Mouse (Mus musculus) heart, postnatal 0 days (tissue): ENCODE data around the gene Elobl. TPM values are rescaled to one million over a fixed set of nuclear protein-coding genes. Genes with fewer than 3 reads are reported as not detected.

Source experiments
- ATAC-seq: fragments of 200-750 bp; cut with Nextera tagmentation; 2 replicates; pipeline ENCODE4 v1.8.0; 2017; ENCODE audit warnings: low read depth, moderate number of reproducible peaks, moderate library complexity; ENCODE audit not compliant: insufficient read depth
- DNase-seq: peaks from one replicate; pipeline ENCODE4 v3.0.0-alpha.2; 2016; ENCODE audit warnings: low spot score
- H3K27ac ChIP-seq: fragments of 300-500 bp; sonication (generic); 2 replicates; pipeline ENCODE4 v1.5.1; 2014; ENCODE audit warnings: low read depth, mild to moderate bottlenecking
- H3K27me3 ChIP-seq: fragments of 300-500 bp; sonication (generic); 2 replicates; pipeline ENCODE4 v1.6.1; 2014; ENCODE audit warnings: low read length, mixed read lengths; ENCODE audit not compliant: control insufficient read depth, insufficient read depth
- H3K36me3 ChIP-seq: fragments of 300-500 bp; sonication (generic); replicated peaks from 2 replicates; pipeline ENCODE4 v1.6.1; 2014; ENCODE audit warnings: low read length, mixed read lengths; ENCODE audit not compliant: control insufficient read depth, insufficient read depth
- H3K4me1 ChIP-seq: fragments of 300-500 bp; sonication (generic); 2 replicates; pipeline ENCODE4 v1.6.1; 2014; ENCODE audit warnings: antibody characterized with exemption; ENCODE audit not compliant: control insufficient read depth, insufficient read depth
- H3K4me2 ChIP-seq: fragments of 300-500 bp; sonication (generic); 2 replicates; pipeline ENCODE4 v1.6.1; 2014; ENCODE audit warnings: low read depth, mild to moderate bottlenecking, low read length, moderate library complexity
- H3K4me3 ChIP-seq: fragments of 300-500 bp; sonication (generic); 2 replicates; pipeline ENCODE4 v1.5.1; 2014; ENCODE audit warnings: low read depth, low read length
- H3K9ac ChIP-seq: fragments of 300-500 bp; sonication (generic); replicated peaks from 2 replicates; pipeline ENCODE4 v1.6.1; 2014; ENCODE audit warnings: low read depth, low read length, mixed read lengths
- H3K9me3 ChIP-seq: fragments of 300-500 bp; sonication (generic); replicated peaks from 2 replicates; pipeline ENCODE4 v1.6.1; 2016; ENCODE audit warnings: low read length; ENCODE audit not compliant: control insufficient read depth
- CTCF ChIP-seq: IDR thresholded peaks from 2 replicates; pipeline ENCODE4 v1.5.1; 2016; ENCODE audit warnings: antibody characterized with exemption, control low read depth, low read depth
- EP300 ChIP-seq: IDR thresholded peaks from 2 replicates; pipeline ENCODE4 v1.6.1; 2016; ENCODE audit warnings: antibody characterized with exemption, low read depth
- WGBS: fragments of 180-500 bp; shearing (Covaris S2); extraction: QIAGEN DNeasy Blood & Tissue Kit; methylation state at CpG from one replicate; pipeline ENCODE4 v1.1.7; 2014; 5-methylcytosine and 5-hydroxymethylcytosine counted together
- polyA plus RNA-seq: library from polyadenylated mRNA; unstranded; fragments of >200 nt; fragmentation: Nextera tagmentation; extraction: Ambion mirVana; gene quantifications from 2 replicates; pipeline ENCODE4 v1.2.1, GENCODE M21; 2015
- total RNA-seq: library from RNA; depleted of rRNA; stranded (reverse); fragments of >200 nt; gene quantifications from 2 replicates; pipeline ENCODE4 v1.2.3, GENCODE M21; 2014; ENCODE audit warnings: low replicate concordance

The Elobl gene
- total and polyA plus RNA-seq, 2 experiments from 2014 or later = not detected

DNA sequence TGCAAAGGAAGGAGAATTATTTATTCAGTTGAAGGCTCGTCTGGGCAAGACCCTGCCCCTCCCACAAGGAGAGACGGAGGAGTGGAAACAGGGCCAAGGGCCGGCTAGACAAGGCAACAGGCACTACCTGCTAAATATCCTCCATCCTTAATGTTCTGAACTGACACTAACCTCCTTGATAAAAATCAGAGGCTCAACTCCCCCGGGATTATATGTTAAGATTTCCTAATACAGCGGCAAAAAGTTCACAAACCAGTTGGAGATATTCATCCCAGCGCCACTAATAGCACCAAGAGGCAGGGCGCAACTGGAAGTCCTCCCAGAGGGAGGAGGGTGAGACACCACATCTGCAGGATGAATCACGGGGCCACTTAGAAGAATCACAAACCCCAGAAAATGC, 17.8 kb downstream of the Elobl start:
- ATAC-seq (no peak), DNase-seq (no peak)
- no peak overlapping the region for H3K4me2 ChIP-seq
- no peaks in the 10 kb centered on the region for H3K4me1 ChIP-seq
- H3K9me3 ChIP-seq = no peaks in the 10 kb centered on the region
- no peak overlapping the region for H3K27ac ChIP-seq
- no peak overlapping the region for H3K9ac ChIP-seq
- no peak overlapping the region for H3K4me3 ChIP-seq
- 80% methylated on average over 8 of the region's 8 CpGs for WGBS
- no peaks in the 10 kb centered on the region for H3K27me3 ChIP-seq
- H3K36me3 ChIP-seq = peaks cover 23% of the 10 kb centered on the region
- no peak for TF ChIP-seq EP300

DNA sequence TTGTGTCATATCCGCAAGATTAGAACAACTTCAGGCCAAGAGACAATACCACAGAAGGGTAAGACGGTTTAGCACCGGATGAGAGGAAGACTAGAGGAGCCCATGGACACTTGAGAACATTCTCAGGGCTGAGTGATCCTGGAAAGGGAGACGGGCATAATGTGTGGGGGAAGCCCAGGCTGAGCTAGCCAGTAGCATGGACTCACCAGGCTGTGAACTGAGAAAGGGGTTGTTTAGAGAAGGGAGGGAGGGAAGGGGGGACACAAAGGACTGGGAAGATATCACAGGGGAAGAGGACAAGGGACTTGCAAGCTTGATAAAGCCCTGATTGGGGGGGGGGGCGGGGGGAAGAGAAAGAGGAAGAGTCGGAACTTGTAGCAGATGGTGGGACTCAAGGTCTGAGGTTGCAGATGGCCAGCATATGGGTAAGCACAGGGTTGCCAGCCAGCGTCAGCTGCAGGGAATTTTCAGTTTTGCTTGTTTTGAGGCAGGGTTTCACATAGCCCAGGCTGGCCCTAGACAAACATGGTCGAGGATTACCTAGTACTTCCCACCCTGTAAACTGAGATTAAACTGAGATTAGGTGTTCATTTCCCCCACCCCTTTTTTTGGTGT, 20.7 kb downstream of the Elobl start:
- ATAC-seq = no peak
- Histone ChIP-seq H3K4me2 (no peak overlapping the region), H3K4me3 (no peak overlapping the region), H3K9me3 (no peaks in the 10 kb centered on the region), H3K27ac (no peak overlapping the region), H3K27me3 (no peaks in the 10 kb centered on the region), H3K9ac (no peak overlapping the region), H3K4me1 (no peaks in the 10 kb centered on the region), H3K36me3 (peaks cover 31% of the 10 kb centered on the region)
- no peak for DNase-seq
- TF ChIP-seq EP300 = no peak
- TF ChIP-seq CTCF = no peak
- 73% methylated on average over 7 of the region's 8 CpGs for WGBS

DNA sequence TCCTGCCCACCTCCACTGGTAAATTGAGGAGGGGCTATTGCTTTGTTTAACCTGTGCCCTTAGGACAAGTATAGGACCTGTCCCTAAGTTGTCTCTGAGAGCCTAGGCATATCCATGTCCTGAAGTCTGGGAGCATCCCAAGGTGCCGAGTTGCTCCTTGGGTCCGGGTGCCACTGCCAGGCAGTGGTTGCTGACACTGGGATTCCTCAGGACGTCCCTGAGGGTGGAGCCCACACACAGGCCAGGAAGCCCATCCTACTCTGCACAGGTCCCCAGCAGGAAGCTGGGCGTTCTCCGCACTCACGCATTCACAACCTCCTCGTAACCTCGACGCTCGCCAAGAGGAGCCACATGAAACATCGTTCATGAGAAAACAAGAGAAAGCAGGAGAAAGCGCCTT, 25.2 kb downstream of the Elobl start:
- no peak overlapping the region for H3K4me2 ChIP-seq
- H3K27me3 ChIP-seq = no peaks in the 10 kb centered on the region
- ATAC-seq (no peak), DNase-seq (no peak)
- no peaks in the 10 kb centered on the region for H3K4me1 ChIP-seq
- no peaks in the 10 kb centered on the region for H3K9me3 ChIP-seq
- H3K4me3 ChIP-seq = no peak overlapping the region
- WGBS = 77% methylated on average over 12 of the region's 12 CpGs
- TF ChIP-seq CTCF (no peak), EP300 (no peak)
- H3K9ac ChIP-seq = no peak overlapping the region
- H3K36me3 ChIP-seq = peaks cover 26% of the 10 kb centered on the region
- no peak overlapping the region for H3K27ac ChIP-seq

DNA sequence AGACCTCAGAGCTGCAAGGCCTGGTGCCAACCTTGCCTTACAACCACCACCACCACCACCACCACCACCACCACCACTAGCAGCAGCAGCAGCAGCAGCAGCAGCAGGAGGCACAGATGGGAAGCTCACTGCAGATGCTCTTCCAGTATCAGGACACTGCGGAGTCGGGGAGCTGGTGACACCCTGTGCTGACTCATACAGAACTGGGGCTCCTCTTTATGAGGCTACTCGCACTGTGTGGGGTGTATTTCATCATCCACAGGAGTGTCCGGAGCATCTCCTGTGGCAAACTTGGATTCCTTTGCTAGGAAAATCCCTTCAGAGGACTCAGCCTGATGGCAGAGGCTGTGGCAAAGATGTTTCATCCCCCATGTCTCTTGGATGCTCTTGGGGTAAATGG, 27.1 kb downstream of the Elobl start:
- no peaks in the 10 kb centered on the region for H3K27me3 ChIP-seq
- no peak overlapping the region for H3K4me3 ChIP-seq
- 86% methylated on average over 4 of the region's 4 CpGs for WGBS
- no peaks in the 10 kb centered on the region for H3K4me1 ChIP-seq
- no peak overlapping the region for H3K4me2 ChIP-seq
- ATAC-seq (no peak), DNase-seq (no peak)
- H3K9me3 ChIP-seq = no peaks in the 10 kb centered on the region
- H3K27ac ChIP-seq = no peak overlapping the region
- H3K36me3 ChIP-seq = peaks cover 24% of the 10 kb centered on the region; the same call in 1 of the 2 replicates
- TF ChIP-seq CTCF = no peak
- TF ChIP-seq EP300 = no peak
- no peak overlapping the region for H3K9ac ChIP-seq

DNA sequence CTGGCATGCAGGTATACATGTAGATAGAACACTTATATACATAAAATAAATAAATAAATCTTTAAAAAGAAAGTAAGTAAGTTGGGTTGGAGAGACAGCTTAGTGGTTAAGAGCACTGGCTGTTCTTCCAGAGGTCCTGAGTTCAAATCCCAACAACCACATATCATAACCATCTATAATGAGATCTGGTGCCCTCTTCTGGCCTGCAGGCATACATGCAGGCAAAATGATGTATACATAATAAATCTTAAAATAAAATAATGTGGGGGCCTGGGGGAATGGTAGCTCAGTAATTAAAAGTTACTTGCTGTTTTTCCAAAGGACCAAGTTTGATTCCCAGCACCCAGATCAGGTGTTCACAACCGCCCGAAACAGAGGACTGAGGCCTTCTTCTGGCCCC, 28.0 kb downstream of the Elobl start:
- Histone ChIP-seq H3K4me3 (no peak overlapping the region), H3K9me3 (no peaks in the 10 kb centered on the region), H3K27me3 (no peaks in the 10 kb centered on the region), H3K4me2 (no peak overlapping the region), H3K4me1 (no peaks in the 10 kb centered on the region), H3K9ac (no peak overlapping the region), H3K27ac (no peak overlapping the region), H3K36me3 (peaks cover 15% of the 10 kb centered on the region)
- no peak for ATAC-seq
- 97% methylated on average over 2 of the region's 2 CpGs for WGBS
- TF ChIP-seq CTCF = peak; percentile 15; the same call in 1 of the 2 replicates
- no peak for TF ChIP-seq EP300
- DNase-seq = no peak

DNA sequence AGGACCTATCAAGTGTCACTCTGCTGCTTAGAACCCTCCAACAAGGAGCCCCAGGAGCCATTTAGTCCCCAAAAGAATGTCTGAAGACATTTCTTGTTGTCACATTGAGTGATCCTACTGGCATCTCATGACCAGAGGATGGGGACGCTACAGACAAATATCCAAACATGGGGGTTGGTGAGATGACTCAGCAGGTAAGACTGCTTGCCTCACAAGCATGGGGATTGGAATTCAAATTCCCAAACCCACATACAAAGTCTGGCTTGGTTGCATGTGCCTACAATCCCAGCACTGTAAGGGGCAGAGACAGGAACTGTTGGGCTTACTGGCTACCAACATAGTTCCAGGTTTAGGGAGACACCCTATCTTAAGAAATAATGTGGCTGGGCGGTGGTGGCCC, 28.8 kb downstream of the Elobl start:
- no peak for TF ChIP-seq CTCF
- TF ChIP-seq EP300 = no peak
- 87% methylated on average over 2 of the region's 2 CpGs for WGBS
- ATAC-seq (no peak), DNase-seq (no peak)
- Histone ChIP-seq H3K27ac (no peak overlapping the region), H3K4me3 (no peak overlapping the region), H3K9ac (no peak overlapping the region), H3K36me3 (peaks cover 8% of the 10 kb centered on the region), H3K27me3 (no peaks in the 10 kb centered on the region), H3K4me2 (no peak overlapping the region), H3K4me1 (no peaks in the 10 kb centered on the region), H3K9me3 (no peaks in the 10 kb centered on the region)
